Mouse (Mus musculus) adrenal gland, postnatal 25 days (tissue): ENCODE measurements around the gene Dusp8. TPM values are rescaled to one million over a fixed set of nuclear protein-coding genes. Genes with fewer than 3 reads are reported as not detected.
A peak's percentile ranks its signal among the peaks of the same experiment; 100 is the strongest.
"Not testable (repeated sequence)": the region's sequence is repeated elsewhere in the genome, so short reads cannot be mapped to it uniquely, and the experiment has no call there.

Experiments used
- DNase-seq: peaks from one replicate; pipeline ENCODE4 v3.0.0; 2021; ENCODE audit warnings: mixed read lengths
- long read RNA-seq: library from polyadenylated mRNA; stranded (forward); transcript quantifications from one replicate; pipeline ENCODE4 v2.0.0, GENCODE M21; 2021
- total RNA-seq: library from RNA; stranded (reverse); gene quantifications from 2 replicates; pipeline ENCODE4 v1.2.3, GENCODE M21; 2021

The Dusp8 gene
- total RNA-seq = 3.9 and 4.7 TPM in 2 replicates
- long read RNA-seq, full-length matches to known transcripts = 1 of 6 reads
- long read RNA-seq, partial matches to known transcripts = 2 of 6 reads
- long read RNA-seq, other reads (novel, unspliced or antisense) = 3 of 6 reads

GRCm38 (mm10) chr7:142095183-142095931 lies at the start of gene Dusp8:
Gene Dusp8, minus strand, starts transcription at chr7:142095843.
- DNase-seq = peak; percentile 92

GRCm38 (mm10) chr7:142144507-142144906 lies 48.9 kb upstream of the Dusp8 start, which contains the start of gene Gm45337:
Gene Gm45337, minus strand, starts transcription at chr7:142144607.
- DNase-seq = no peak

GRCm38 (mm10) chr7:142143506-142144010 lies 47.9 kb upstream of the Dusp8 start:
- not testable (repeated sequence) for DNase-seq

GRCm38 (mm10) chr7:142140696-142141095 lies 45.1 kb upstream of the Dusp8 start:
- DNase-seq = no peak

GRCm38 (mm10) chr7:142135934-142136333 lies 40.3 kb upstream of the Dusp8 start, which contains the start of gene Gm39115:
Gene Gm39115, minus strand, starts transcription at chr7:142136034.
- not testable (repeated sequence) for DNase-seq

- DNase-seq = no peak
These were observed 38.8 kb upstream of the Dusp8 start for GRCm38 (mm10) chr7:142134206-142134995.

GRCm38 (mm10) chr7:142128843-142129242 lies 33.2 kb upstream of the Dusp8 start:
- DNase-seq = no peak

GRCm38 (mm10) chr7:142120629-142121028 lies 25.0 kb upstream of the Dusp8 start, which contains the start of gene Gm45618:
Gene Gm45618, minus strand, starts transcription at chr7:142120729.
- not testable (repeated sequence) for DNase-seq

GRCm38 (mm10) chr7:142119632-142120031 lies 24.0 kb upstream of the Dusp8 start:
- peak; percentile 38 for DNase-seq

- no peak for DNase-seq
These were observed 9.1 kb upstream of the Dusp8 start for GRCm38 (mm10) chr7:142104747-142105146.

GRCm38 (mm10) chr7:142097776-142098175 lies 2.1 kb upstream of the Dusp8 start:
- DNase-seq = peak; percentile 84

- DNase-seq = no peak
These were observed 1.1 kb upstream of the Dusp8 start for GRCm38 (mm10) chr7:142096701-142097100.

GRCm38 (mm10) chr7:142094301-142095143 lies 1.1 kb downstream of the Dusp8 start:
- DNase-seq = peak; percentile 46

GRCm38 (mm10) chr7:142093696-142094240 lies 1.9 kb downstream of the Dusp8 start:
- no peak for DNase-seq

- DNase-seq = no peak
These were observed 2.7 kb downstream of the Dusp8 start for GRCm38 (mm10) chr7:142092991-142093390.

GRCm38 (mm10) chr7:142091848-142092247 lies 3.8 kb downstream of the Dusp8 start:
- DNase-seq = no peak

GRCm38 (mm10) chr7:142089648-142090447 lies 5.8 kb downstream of the Dusp8 start:
- no peak for DNase-seq

- peak; percentile 70 for DNase-seq
These were observed 6.8 kb downstream of the Dusp8 start for GRCm38 (mm10) chr7:142088886-142089285.

- DNase-seq = no peak
These were observed 8.5 kb downstream of the Dusp8 start for GRCm38 (mm10) chr7:142087069-142087652.
